Mouse (Mus musculus): ENCODE data around the gene Sema4g. TPM values are rescaled to one million over a fixed set of nuclear protein-coding genes. Genes with fewer than 3 reads are reported as not detected.

The Sema4g gene
- polyA plus RNA-seq, 1 experiment from 2014 or later = 11.3 TPM

- Histone ChIP-seq H3K9ac (replicated peaks) (peak overlapping the region; percentile 72), H3K9me3 (ENCODE audit: low read length) (no peaks in the 10 kb centered on the region), H3K27me3 (ENCODE audit: insufficient read depth, low read length) (no peaks in the 10 kb centered on the region), H3K36me3 (replicated peaks; ENCODE audit: insufficient read depth, low read length) (no peaks in the 10 kb centered on the region; the same call in 1 of the 2 replicates), H3K4me3 (ENCODE audit: low read depth, low read length) (peak overlapping the region; percentile 59), H3K4me1 (ENCODE audit: insufficient read depth) (peaks cover 36% of the 10 kb centered on the region), H3K27ac (ENCODE audit: low read depth) (peak overlapping the region; percentile 87), H3K4me2 (ENCODE audit: low read depth, low read length) (peak overlapping the region; percentile 91)
- 3% methylated on average over 22 of the region's 48 CpGs for WGBS (ENCODE audit: insufficient replicate concordance)
- ATAC-seq (peak; percentile 54), DNase-seq (peak; percentile 79)
- TF ChIP-seq CTCF (IDR thresholded peaks at IDR 0.05; ENCODE audit: low read depth) (no peak), EP300 (IDR thresholded peaks at IDR 0.05; ENCODE audit: low read depth) (no peak)
These were observed 29.0 kb downstream of the Sema4g start for GRCm38 (mm10) chr19:45017909-45018308.

GRCm38 (mm10) chr19:45018351-45018831 is 29.5 kb downstream of the Sema4g start:
- Histone ChIP-seq H3K4me2 (ENCODE audit: low read depth, low read length) (peak overlapping the region; percentile 91), H3K9me3 (ENCODE audit: low read length) (no peaks in the 10 kb centered on the region), H3K36me3 (replicated peaks; ENCODE audit: insufficient read depth, low read length) (no peaks in the 10 kb centered on the region; the same call in 1 of the 2 replicates), H3K27ac (ENCODE audit: low read depth) (peak overlapping the region; percentile 87), H3K9ac (replicated peaks) (peak overlapping the region; percentile 72), H3K4me1 (ENCODE audit: insufficient read depth) (peaks cover 36% of the 10 kb centered on the region), H3K4me3 (ENCODE audit: low read depth, low read length) (peak overlapping the region; percentile 59), H3K27me3 (ENCODE audit: insufficient read depth, low read length) (no peaks in the 10 kb centered on the region)
- 10% methylated on average over 11 of the region's 13 CpGs for WGBS (ENCODE audit: insufficient replicate concordance)
- DNase-seq (peak; percentile 22), ATAC-seq (no peak)
- TF ChIP-seq CTCF (IDR thresholded peaks at IDR 0.05; ENCODE audit: low read depth) (no peak), EP300 (IDR thresholded peaks at IDR 0.05; ENCODE audit: low read depth) (no peak)

- Histone ChIP-seq H3K9ac (replicated peaks) (no peak overlapping the region), H3K27ac (ENCODE audit: low read depth) (no peak overlapping the region), H3K27me3 (ENCODE audit: insufficient read depth, low read length) (no peaks in the 10 kb centered on the region), H3K4me3 (ENCODE audit: low read depth, low read length) (no peak overlapping the region), H3K9me3 (ENCODE audit: low read length) (no peaks in the 10 kb centered on the region), H3K36me3 (replicated peaks; ENCODE audit: insufficient read depth, low read length) (peaks cover 4% of the 10 kb centered on the region; the same call in 1 of the 2 replicates), H3K4me1 (ENCODE audit: insufficient read depth) (peaks cover 19% of the 10 kb centered on the region), H3K4me2 (ENCODE audit: low read depth, low read length) (0 out of 2 replicates have a peak overlapping the region, but pooled peaks have one; percentile 15)
- ATAC-seq = no peak
- no peak for TF ChIP-seq EP300 (IDR thresholded peaks at IDR 0.05; ENCODE audit: low read depth)
- DNase-seq = peak; percentile 17
- 62% methylated on average over 6 of the region's 6 CpGs for WGBS (ENCODE audit: insufficient replicate concordance)
These were observed 31.4 kb downstream of the Sema4g start for GRCm38 (mm10) chr19:45020348-45020747.

GRCm38 (mm10) chr19:45021362-45021761 is 32.5 kb downstream of the Sema4g start:
- Histone ChIP-seq H3K4me3 (ENCODE audit: low read depth, low read length) (no peak overlapping the region), H3K9ac (replicated peaks) (no peak overlapping the region), H3K27ac (ENCODE audit: low read depth) (no peak overlapping the region), H3K27me3 (ENCODE audit: insufficient read depth, low read length) (no peaks in the 10 kb centered on the region), H3K4me1 (ENCODE audit: insufficient read depth) (peaks cover 9% of the 10 kb centered on the region), H3K9me3 (ENCODE audit: low read length) (no peaks in the 10 kb centered on the region), H3K4me2 (ENCODE audit: low read depth, low read length) (no peak overlapping the region), H3K36me3 (replicated peaks; ENCODE audit: insufficient read depth, low read length) (peaks cover 8% of the 10 kb centered on the region; the same call in 1 of the 2 replicates)
- no peak for DNase-seq
- TF ChIP-seq CTCF (IDR thresholded peaks at IDR 0.05; ENCODE audit: low read depth) (no peak), EP300 (IDR thresholded peaks at IDR 0.05; ENCODE audit: low read depth) (no peak)
- ATAC-seq = no peak
- 87% methylated on average over 15 of the region's 15 CpGs for WGBS (ENCODE audit: insufficient replicate concordance)

GRCm38 (mm10) chr19:45023993-45024392 is 35.1 kb downstream of the Sema4g start:
- peaks cover 8% of the 10 kb centered on the region; the same call in 1 of the 2 replicates for H3K36me3 ChIP-seq (replicated peaks; ENCODE audit: insufficient read depth, low read length)
- no peaks in the 10 kb centered on the region for H3K4me1 ChIP-seq (ENCODE audit: insufficient read depth)
- no peak for TF ChIP-seq EP300 (IDR thresholded peaks at IDR 0.05; ENCODE audit: low read depth)
- TF ChIP-seq CTCF (IDR thresholded peaks at IDR 0.05; ENCODE audit: low read depth) = no peak
- H3K4me3 ChIP-seq (ENCODE audit: low read depth, low read length) = no peak overlapping the region
- H3K27ac ChIP-seq (ENCODE audit: low read depth) = no peak overlapping the region
- DNase-seq = no peak
- H3K4me2 ChIP-seq (ENCODE audit: low read depth, low read length) = no peak overlapping the region
- 82% methylated on average over 11 of the region's 11 CpGs for WGBS (ENCODE audit: insufficient replicate concordance)
- H3K9me3 ChIP-seq (ENCODE audit: low read length) = no peaks in the 10 kb centered on the region
- no peak for ATAC-seq
- no peak overlapping the region for H3K9ac ChIP-seq (replicated peaks)
- H3K27me3 ChIP-seq (ENCODE audit: insufficient read depth, low read length) = no peaks in the 10 kb centered on the region

GRCm38 (mm10) chr19:45024775-45025174 is 35.9 kb downstream of the Sema4g start:
- WGBS (ENCODE audit: insufficient replicate concordance) = 91% methylated on average over 20 of the region's 20 CpGs
- H3K27me3 ChIP-seq (ENCODE audit: insufficient read depth, low read length) = no peaks in the 10 kb centered on the region

More at GRCm38 (mm10) chr19:45024775-45025174, 35.9 kb downstream of the Sema4g start:
- TF ChIP-seq CTCF (IDR thresholded peaks at IDR 0.05; ENCODE audit: low read depth) (no peak), EP300 (IDR thresholded peaks at IDR 0.05; ENCODE audit: low read depth) (no peak)
- no peak overlapping the region for H3K4me3 ChIP-seq (ENCODE audit: low read depth, low read length)
- H3K4me2 ChIP-seq (ENCODE audit: low read depth, low read length) = no peak overlapping the region
- no peak for DNase-seq
- H3K9ac ChIP-seq (replicated peaks) = no peak overlapping the region
- H3K27ac ChIP-seq (ENCODE audit: low read depth) = no peak overlapping the region
- H3K9me3 ChIP-seq (ENCODE audit: low read length) = no peaks in the 10 kb centered on the region
- no peak for ATAC-seq
- no peaks in the 10 kb centered on the region for H3K4me1 ChIP-seq (ENCODE audit: insufficient read depth)
- H3K36me3 ChIP-seq (replicated peaks; ENCODE audit: insufficient read depth, low read length) = peaks cover 8% of the 10 kb centered on the region; the same call in 1 of the 2 replicates

Measured in liver, postnatal 0 days (tissue).